Mouse (Mus musculus): Measurements from ENCODE around the gene Prss35. TPM values are rescaled to one million over a fixed set of nuclear protein-coding genes. Genes with fewer than 3 reads are reported as not detected.

The Prss35 gene
- total RNA-seq, 1 experiment = 9.4 TPM

GRCm38 (mm10) chr9:86725604-86726380 is 17.7 kb upstream of the Prss35 start:
- in situ Hi-C loops (cut with MboI; ENCODE audit: low sequenced_read_pairs in 2 of 2, unreplicated experiment in 2 of 2) = no loop called here
- TF ChIP-seq MAFK (IDR thresholded peaks at IDR 0.05; ENCODE audit: insufficient read depth, low read depth, low read length) = no peak
- TF ChIP-seq CHD2 (IDR thresholded peaks at IDR 0.05; ENCODE audit: low read depth, low read length) = no peak
- no peak for TF ChIP-seq ZC3H11A (IDR thresholded peaks at IDR 0.05; ENCODE audit: borderline replicate concordance, low read depth, low read length)
- no peak for TF ChIP-seq HCFC1 (IDR thresholded peaks at IDR 0.05; ENCODE audit: borderline replicate concordance, insufficient read depth, low read length)
- TF ChIP-seq ZNF384 (IDR thresholded peaks at IDR 0.05; ENCODE audit: low read depth, low read length) = no peak
- H3K27ac ChIP-seq (ENCODE audit: insufficient read depth, low read depth, low read length, poor library complexity, severe bottlenecking) = no peak overlapping the region

DNA sequence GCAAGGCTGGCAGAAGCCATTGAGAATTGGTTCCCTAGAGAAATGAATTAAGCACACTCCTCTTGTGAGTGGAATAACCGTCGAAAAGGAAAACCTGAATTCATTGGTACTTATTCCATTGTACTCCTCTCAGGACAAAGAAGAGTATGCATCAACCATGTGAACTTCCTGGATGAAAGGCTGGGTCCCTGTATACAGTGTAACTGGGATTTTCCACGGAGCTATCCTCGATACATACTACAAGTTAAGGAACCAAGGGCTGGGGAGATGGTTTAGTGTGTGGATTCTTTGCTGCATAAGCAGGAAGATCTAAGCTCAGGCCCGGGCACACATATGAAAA is 17.1 kb upstream of the Prss35 start:
- in situ Hi-C loops (cut with MboI; ENCODE audit: low sequenced_read_pairs in 2 of 2, unreplicated experiment in 2 of 2) = no loop called here
- TF ChIP-seq MAFK (IDR thresholded peaks at IDR 0.05; ENCODE audit: insufficient read depth, low read depth, low read length) (no peak), HCFC1 (IDR thresholded peaks at IDR 0.05; ENCODE audit: borderline replicate concordance, insufficient read depth, low read length) (no peak), CHD2 (IDR thresholded peaks at IDR 0.05; ENCODE audit: low read depth, low read length) (no peak), ZC3H11A (IDR thresholded peaks at IDR 0.05; ENCODE audit: borderline replicate concordance, low read depth, low read length) (no peak), ZNF384 (IDR thresholded peaks at IDR 0.05; ENCODE audit: low read depth, low read length) (no peak)
- H3K9ac ChIP-seq (ENCODE audit: insufficient read depth, low read depth, low read length, poor library complexity, severe bottlenecking) = no peak overlapping the region
- H3K4me1 ChIP-seq (ENCODE audit: control insufficient read depth in 2 of 2, insufficient read depth in 2 of 2, low read length in 2 of 2, poor library complexity in 1 of 2) = peaks cover 7% of the 10 kb centered on the region in 2 experiments; a peak in 3 of 4 replicates
- no peak for DNase-seq (ENCODE audit: low read depth, low spot score)
- no peaks in the 10 kb centered on the region for H3K36me3 ChIP-seq (ENCODE audit: control insufficient read depth, insufficient read depth, low read length, poor library complexity, severe bottlenecking)
- H3K9me3 ChIP-seq (ENCODE audit: control insufficient read depth, insufficient read depth, low read depth, low read length) = no peaks in the 10 kb centered on the region
- no peak overlapping the region for H3K4me3 ChIP-seq (ENCODE audit: insufficient read depth in 1 of 2, low read depth in 1 of 2, low read length in 2 of 2, poor library complexity in 1 of 2, severe bottlenecking in 1 of 2)
- no peak overlapping the region for H3K27ac ChIP-seq (ENCODE audit: insufficient read depth, low read depth, low read length, poor library complexity, severe bottlenecking)

More at GRCm38 (mm10) chr9:86725604-86726380, 17.7 kb upstream of the Prss35 start:
- peaks cover 7% of the 10 kb centered on the region in 2 experiments; a peak in 3 of 4 replicates for H3K4me1 ChIP-seq (ENCODE audit: control insufficient read depth in 2 of 2, insufficient read depth in 2 of 2, low read length in 2 of 2, poor library complexity in 1 of 2)
- no peaks in the 10 kb centered on the region for H3K36me3 ChIP-seq (ENCODE audit: control insufficient read depth, insufficient read depth, low read length, poor library complexity, severe bottlenecking)
- H3K9me3 ChIP-seq (ENCODE audit: control insufficient read depth, insufficient read depth, low read depth, low read length) = no peaks in the 10 kb centered on the region
- no peak overlapping the region for H3K4me3 ChIP-seq (ENCODE audit: insufficient read depth in 1 of 2, low read depth in 1 of 2, low read length in 2 of 2, poor library complexity in 1 of 2, severe bottlenecking in 1 of 2)
- no peak overlapping the region for H3K9ac ChIP-seq (ENCODE audit: insufficient read depth, low read depth, low read length, poor library complexity, severe bottlenecking)
- DNase-seq (ENCODE audit: low read depth, low spot score) = no peak

DNA sequence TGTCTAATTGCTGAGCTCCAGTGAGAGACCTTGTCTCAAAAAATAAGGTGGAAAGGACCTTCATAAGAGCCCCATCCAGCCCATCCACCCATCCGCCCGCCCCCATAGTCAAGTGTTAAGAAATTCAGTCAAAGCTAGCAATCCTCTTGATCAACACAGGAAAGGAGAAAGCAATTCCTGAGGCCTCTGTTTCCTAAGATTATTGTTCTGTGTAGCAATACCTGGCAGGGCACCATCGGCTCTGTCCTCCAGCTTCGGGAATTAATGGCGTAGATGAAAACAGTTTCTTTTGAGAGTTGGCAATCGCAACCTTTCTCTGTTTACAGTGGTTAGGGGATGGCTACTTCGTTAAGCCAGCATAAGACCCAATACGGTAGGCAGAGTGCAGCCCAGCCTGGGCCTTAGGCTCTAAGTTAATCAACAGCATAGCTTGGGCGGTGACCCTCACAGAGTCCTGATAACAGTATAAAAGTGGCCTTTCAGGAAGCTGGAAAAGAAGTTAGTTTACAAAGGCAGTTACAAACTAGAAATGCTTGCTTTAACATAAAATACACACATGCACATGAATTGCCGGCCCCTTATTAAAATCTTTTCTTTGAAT is 15.1 kb upstream of the Prss35 start:
- DNase-seq (ENCODE audit: low read depth, low spot score) = no peak
- no peaks in the 10 kb centered on the region for H3K36me3 ChIP-seq (ENCODE audit: control insufficient read depth, insufficient read depth, low read length, poor library complexity, severe bottlenecking)
- no peak overlapping the region for H3K4me3 ChIP-seq (ENCODE audit: insufficient read depth in 1 of 2, low read depth in 1 of 2, low read length in 2 of 2, poor library complexity in 1 of 2, severe bottlenecking in 1 of 2)
- H3K27ac ChIP-seq (ENCODE audit: insufficient read depth, low read depth, low read length, poor library complexity, severe bottlenecking) = no peak overlapping the region
- H3K4me1 ChIP-seq (ENCODE audit: control insufficient read depth in 2 of 2, insufficient read depth in 2 of 2, low read length in 2 of 2, poor library complexity in 1 of 2) = peaks cover 5% of the 10 kb centered on the region in 2 experiments; a peak in 3 of 4 replicates
- TF ChIP-seq ZC3H11A (IDR thresholded peaks at IDR 0.05; ENCODE audit: borderline replicate concordance, low read depth, low read length) = no peak
- no peak for TF ChIP-seq MAFK (IDR thresholded peaks at IDR 0.05; ENCODE audit: insufficient read depth, low read depth, low read length)
- TF ChIP-seq CHD2 (IDR thresholded peaks at IDR 0.05; ENCODE audit: low read depth, low read length) = no peak
- no peak for TF ChIP-seq ZNF384 (IDR thresholded peaks at IDR 0.05; ENCODE audit: low read depth, low read length)
- no peak for TF ChIP-seq HCFC1 (IDR thresholded peaks at IDR 0.05; ENCODE audit: borderline replicate concordance, insufficient read depth, low read length)
- no peak overlapping the region for H3K9ac ChIP-seq (ENCODE audit: insufficient read depth, low read depth, low read length, poor library complexity, severe bottlenecking)
- in situ Hi-C loops (cut with MboI; ENCODE audit: low sequenced_read_pairs in 2 of 2, unreplicated experiment in 2 of 2) = no loop called here
- no peaks in the 10 kb centered on the region for H3K9me3 ChIP-seq (ENCODE audit: control insufficient read depth, insufficient read depth, low read depth, low read length)

GRCm38 (mm10) chr9:86729084-86729483 is 14.4 kb upstream of the Prss35 start:
- peaks cover 4 to 5% of the 10 kb centered on the region in 2 experiments; a peak in 3 of 4 replicates for H3K4me1 ChIP-seq (ENCODE audit: control insufficient read depth in 2 of 2, insufficient read depth in 2 of 2, low read length in 2 of 2, poor library complexity in 1 of 2)
- H3K4me3 ChIP-seq (ENCODE audit: insufficient read depth in 1 of 2, low read depth in 1 of 2, low read length in 2 of 2, poor library complexity in 1 of 2, severe bottlenecking in 1 of 2) = no peak overlapping the region
- H3K27ac ChIP-seq (ENCODE audit: insufficient read depth, low read depth, low read length, poor library complexity, severe bottlenecking) = no peak overlapping the region
- no peak for DNase-seq (ENCODE audit: low read depth, low spot score)
- no peaks in the 10 kb centered on the region for H3K9me3 ChIP-seq (ENCODE audit: control insufficient read depth, insufficient read depth, low read depth, low read length)
- in situ Hi-C loops (cut with MboI; ENCODE audit: low sequenced_read_pairs in 2 of 2, unreplicated experiment in 2 of 2) = no loop called here
- TF ChIP-seq ZNF384 (IDR thresholded peaks at IDR 0.05; ENCODE audit: low read depth, low read length) (no peak), CHD2 (IDR thresholded peaks at IDR 0.05; ENCODE audit: low read depth, low read length) (no peak), MAFK (IDR thresholded peaks at IDR 0.05; ENCODE audit: insufficient read depth, low read depth, low read length) (no peak), HCFC1 (IDR thresholded peaks at IDR 0.05; ENCODE audit: borderline replicate concordance, insufficient read depth, low read length) (no peak), ZC3H11A (IDR thresholded peaks at IDR 0.05; ENCODE audit: borderline replicate concordance, low read depth, low read length) (no peak)
- no peaks in the 10 kb centered on the region for H3K36me3 ChIP-seq (ENCODE audit: control insufficient read depth, insufficient read depth, low read length, poor library complexity, severe bottlenecking)
- no peak overlapping the region for H3K9ac ChIP-seq (ENCODE audit: insufficient read depth, low read depth, low read length, poor library complexity, severe bottlenecking)

Measured in ES-E14 (cell line).